Mouse (Mus musculus) cerebellum, adult 8-10 months (tissue): ENCODE data around the gene Ovca2.

ENCODE experiments used
- DNase-seq: peaks from one replicate; pipeline ENCODE4 v3.0.0; 2022

Gene Ovca2

DNA sequence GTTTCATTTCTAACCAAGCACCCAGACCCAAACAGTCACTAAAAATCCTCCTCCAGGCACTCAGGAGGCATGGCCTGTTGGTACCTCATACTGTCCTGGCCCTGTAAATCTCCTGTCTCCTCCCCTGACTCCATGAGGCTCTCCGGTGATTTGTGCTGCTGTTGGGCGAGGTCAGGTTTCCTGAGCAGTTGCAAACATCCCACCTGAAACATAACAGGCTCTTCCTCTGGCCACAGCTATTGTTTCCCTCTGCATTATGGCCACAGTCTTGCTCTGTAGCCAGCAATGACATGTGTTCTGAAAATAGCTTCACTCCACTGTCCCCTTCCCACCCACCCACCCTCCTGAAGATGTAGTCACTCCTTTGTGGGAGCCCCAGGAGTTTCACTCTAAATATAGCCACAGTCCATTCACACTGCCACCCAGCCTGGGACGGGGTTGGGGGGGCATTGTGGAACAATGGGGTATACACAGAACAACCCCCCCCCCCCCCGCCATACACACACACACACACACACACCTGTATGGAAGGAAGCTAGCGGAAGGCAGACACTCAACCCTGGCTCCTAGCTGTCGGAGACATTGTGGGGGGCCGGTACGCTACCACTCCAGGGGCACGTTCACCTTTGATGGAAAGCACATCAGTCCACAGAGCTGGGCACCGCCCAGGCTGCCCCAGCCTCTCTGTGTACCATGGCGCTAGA, 30.2 kb downstream of the Ovca2 start:
- no peak for DNase-seq

DNA sequence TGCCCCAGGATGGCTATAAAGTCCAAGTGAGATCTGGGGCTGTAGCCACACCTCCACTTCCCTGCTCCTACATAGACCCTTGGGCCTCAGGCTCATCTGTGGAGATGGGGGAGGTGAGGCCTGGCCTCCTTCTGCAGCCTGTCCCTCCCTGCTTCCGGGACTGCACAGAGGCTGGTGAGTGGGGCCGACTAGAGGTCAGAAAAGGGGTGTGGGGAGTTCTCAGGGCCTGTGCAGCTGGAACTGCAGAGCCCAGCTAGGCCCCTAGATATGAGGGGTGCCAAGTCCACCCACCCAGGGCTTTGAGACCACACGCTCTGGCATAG, 30.8 kb downstream of the Ovca2 start:
- no peak for DNase-seq

GRCm38 (mm10) chr11:75147106-75147845, 31.4 kb downstream of the Ovca2 start:
- DNase-seq, result no peak

GRCm38 (mm10) chr11:75145841-75146240, 32.8 kb downstream of the Ovca2 start:
- no peak for DNase-seq

- no peak for DNase-seq
Measured at GRCm38 (mm10) chr11:75142749-75143148, 35.9 kb downstream of the Ovca2 start.

- DNase-seq, result no peak
Measured at GRCm38 (mm10) chr11:75141913-75142312, 36.7 kb downstream of the Ovca2 start.

GRCm38 (mm10) chr11:75141038-75141437, 37.6 kb downstream of the Ovca2 start:
- no peak for DNase-seq

DNA sequence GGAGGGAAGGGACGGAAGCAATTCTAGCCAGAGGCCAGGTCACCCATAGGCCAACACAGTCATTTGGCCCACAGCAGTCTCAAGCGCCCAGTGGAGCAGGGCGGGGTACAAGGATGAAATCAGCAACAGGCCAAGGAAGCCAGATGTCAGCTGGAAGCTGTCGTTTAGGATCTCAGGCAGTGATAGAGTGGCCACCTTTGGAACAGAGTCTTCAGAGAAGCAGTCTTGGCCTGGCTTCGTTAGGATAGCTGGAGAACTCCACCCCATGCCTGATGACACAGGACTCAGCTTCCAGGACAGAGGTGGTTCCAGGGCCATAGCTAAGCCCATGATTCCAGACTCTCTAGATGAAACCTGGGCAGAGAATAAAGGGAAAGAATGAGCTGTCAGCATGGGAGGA, 38.2 kb downstream of the Ovca2 start:
- no peak for DNase-seq

DNA sequence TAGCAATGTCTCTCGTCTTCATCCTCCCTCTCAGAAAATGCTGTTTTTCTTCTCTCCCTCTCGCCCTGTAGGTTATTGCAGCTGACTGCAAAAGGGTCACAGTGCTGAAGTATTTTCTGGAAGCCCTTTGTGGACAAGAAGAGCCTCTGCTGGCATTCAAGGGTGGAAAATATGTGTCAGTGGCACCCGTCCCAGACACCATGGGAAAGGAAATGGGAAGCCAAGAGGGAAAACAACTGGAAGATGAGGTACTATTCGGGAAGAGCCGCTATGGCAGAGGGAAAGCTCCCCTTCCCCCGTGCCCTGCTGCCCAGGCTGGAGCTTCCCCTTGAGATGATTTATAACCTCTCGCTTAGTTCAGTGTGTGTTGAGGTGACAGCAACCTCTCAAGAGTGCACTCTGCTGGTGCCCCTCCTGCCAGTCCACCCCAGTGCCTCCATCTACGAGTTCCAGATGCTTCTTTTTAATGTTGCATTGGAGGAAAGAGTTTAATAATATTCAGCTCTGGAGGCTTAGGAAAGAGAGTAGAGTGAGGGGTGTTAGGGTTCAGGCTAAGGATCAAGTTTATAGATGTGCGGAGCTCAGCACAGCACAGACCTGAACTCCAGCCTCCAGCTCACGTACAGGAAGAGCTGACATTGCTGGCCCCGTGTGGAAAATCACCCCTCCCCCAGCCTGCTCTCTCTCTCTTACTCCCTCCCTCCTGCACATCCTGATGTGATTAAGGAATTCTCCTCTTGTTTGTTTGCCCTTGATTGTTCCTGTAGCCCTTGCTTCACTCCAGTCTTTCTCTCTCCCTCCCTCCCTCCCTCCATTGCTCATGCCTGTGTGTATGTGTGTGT, 39.3 kb downstream of the Ovca2 start:
- no peak for DNase-seq

DNA sequence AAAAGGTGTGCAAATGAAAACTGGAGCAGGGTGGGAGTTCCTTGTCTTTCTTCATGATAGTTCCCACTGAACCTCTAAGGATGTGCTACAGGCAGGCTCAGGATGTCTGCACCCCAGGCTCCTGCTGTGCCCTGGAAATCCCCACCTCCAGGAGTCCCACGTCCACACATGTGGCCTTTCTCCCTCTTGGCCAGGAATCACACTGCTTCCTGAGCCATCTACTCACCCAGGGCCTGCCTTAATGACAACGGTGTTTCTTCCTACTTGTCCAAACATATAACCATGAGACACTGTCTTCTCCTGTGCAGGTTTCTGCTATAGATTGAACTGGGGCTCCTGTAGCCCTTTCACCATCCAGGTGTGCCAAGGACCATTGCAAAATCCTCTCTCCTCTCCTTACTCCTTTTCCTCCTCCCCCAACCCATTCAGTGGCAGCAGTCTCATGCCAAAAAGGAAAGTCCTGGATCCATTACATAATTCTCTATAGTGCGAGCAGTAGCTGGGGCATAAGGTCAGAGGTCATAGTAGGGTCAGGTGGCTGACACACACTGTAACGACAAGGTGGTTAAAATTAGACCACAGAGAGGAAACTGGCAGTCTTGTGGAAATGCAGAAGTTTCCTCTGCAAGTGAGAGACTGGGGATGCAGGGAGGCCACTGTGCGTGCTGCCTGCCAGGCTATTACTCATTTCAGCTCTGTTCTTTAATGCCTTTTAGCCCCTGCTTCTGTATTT, 41.8 kb downstream of the Ovca2 start:
- no peak for DNase-seq

- DNase-seq, result no peak
Measured at GRCm38 (mm10) chr11:75135358-75135757, 43.3 kb downstream of the Ovca2 start.

DNA sequence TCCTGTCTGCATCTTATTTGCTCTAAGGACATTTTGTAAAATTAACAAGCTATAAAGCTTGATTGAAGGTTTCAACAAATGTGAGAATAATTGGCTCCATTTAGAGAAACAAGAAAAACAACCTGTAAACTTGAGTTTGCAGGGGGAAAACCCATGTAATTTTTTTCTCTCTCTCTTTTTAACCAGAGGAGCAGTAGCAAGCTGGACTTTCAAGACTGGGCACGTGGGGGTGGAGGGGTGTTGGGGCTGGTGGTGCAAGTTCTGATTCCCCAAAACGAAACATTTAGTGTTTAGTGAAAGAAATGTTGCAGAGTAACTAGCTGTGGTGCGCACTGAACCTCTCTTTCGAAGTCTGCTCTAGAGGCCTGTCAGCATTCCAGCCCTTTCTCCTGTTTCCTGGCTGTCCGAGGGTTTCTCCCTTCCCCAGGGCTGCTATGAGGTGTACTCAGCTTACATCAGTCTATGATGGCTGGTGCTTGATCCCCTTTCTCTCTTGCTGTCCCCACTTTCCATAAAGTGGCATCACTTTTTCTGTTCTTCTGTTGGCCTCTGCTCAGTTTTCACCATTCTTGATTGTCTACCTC, 44.1 kb downstream of the Ovca2 start:
- DNase-seq, result no peak

- no peak for DNase-seq
Measured at GRCm38 (mm10) chr11:75133951-75134350, 44.7 kb downstream of the Ovca2 start.

- DNase-seq, result peak; percentile 49
Measured at GRCm38 (mm10) chr11:75133391-75133790, 45.2 kb downstream of the Ovca2 start.

- DNase-seq, result peak; percentile 71
Measured at GRCm38 (mm10) chr11:75132278-75132677, 46.4 kb downstream of the Ovca2 start.

- DNase-seq, result no peak
Measured at GRCm38 (mm10) chr11:75131300-75131699, 47.3 kb downstream of the Ovca2 start.

- DNase-seq, result no peak
Measured at GRCm38 (mm10) chr11:75129481-75129880, 49.2 kb downstream of the Ovca2 start.

DNA sequence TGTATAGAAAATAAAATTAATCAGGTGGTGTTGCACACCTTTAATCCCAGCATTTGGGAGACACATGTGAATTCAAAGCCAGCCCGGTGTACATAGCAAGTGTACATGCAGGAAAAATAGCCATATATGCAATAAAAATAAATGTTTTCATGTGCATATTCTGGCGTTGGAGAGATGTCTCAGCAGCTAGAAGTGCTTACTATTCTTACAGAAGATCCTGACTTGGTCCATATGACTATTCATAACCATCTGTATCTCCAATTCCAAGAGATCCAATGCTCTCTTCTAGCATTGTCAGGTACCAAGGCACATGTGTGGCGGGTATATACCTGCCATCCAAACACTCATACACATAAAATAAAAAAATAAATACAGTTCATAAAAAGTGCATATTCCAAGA, 52.3 kb downstream of the Ovca2 start:
- no peak for DNase-seq
